Mouse (Mus musculus) heart, embryonic 11.5 days (tissue): ENCODE measurements around the gene Chsy1. TPM values are rescaled to one million over a fixed set of nuclear protein-coding genes. Genes with fewer than 3 reads are reported as not detected.

ENCODE experiments used
- ATAC-seq: fragments of 200-750 bp; cut with Nextera tagmentation; replicated peaks from 2 replicates; pipeline ENCODE4 v1.8.0; 2017; ENCODE audit warnings: moderate library complexity; ENCODE audit not compliant: insufficient number of reproducible peaks, low FRiP score, low TSS enrichment
- H3K27ac ChIP-seq: fragments of 300-500 bp; sonication (generic); 2 replicates; pipeline ENCODE4 v1.5.1; 2014; ENCODE audit warnings: mild to moderate bottlenecking, low read depth, low read length
- H3K27me3 ChIP-seq: fragments of 300-500 bp; sonication (generic); 2 replicates; pipeline ENCODE4 v1.6.1; 2014; ENCODE audit warnings: mild to moderate bottlenecking, low read length, mixed read lengths; ENCODE audit not compliant: control insufficient read depth, insufficient read depth
- H3K36me3 ChIP-seq: fragments of 300-500 bp; sonication (generic); 2 replicates; pipeline ENCODE4 v1.6.1; 2014; ENCODE audit warnings: mild to moderate bottlenecking, low read length, moderate library complexity, mixed read lengths; ENCODE audit not compliant: control insufficient read depth, insufficient read depth
- H3K4me1 ChIP-seq: fragments of 300-500 bp; sonication (generic); 2 replicates; pipeline ENCODE4 v1.6.1; 2014; ENCODE audit warnings: low read length; ENCODE audit not compliant: control insufficient read depth, insufficient read depth
- H3K4me2 ChIP-seq: fragments of 300-500 bp; sonication (generic); 2 replicates; pipeline ENCODE4 v1.6.1; 2014; ENCODE audit warnings: mild to moderate bottlenecking, moderate library complexity
- H3K4me3 ChIP-seq: fragments of 300-500 bp; sonication (generic); 2 replicates; pipeline ENCODE4 v1.5.1; 2014; ENCODE audit warnings: low read depth, low read length
- H3K9ac ChIP-seq: fragments of 300-500 bp; sonication (generic); 2 replicates; pipeline ENCODE4 v1.6.1; 2014; ENCODE audit warnings: mild to moderate bottlenecking, low read depth, low read length, moderate library complexity
- H3K9me3 ChIP-seq: fragments of 300-500 bp; sonication (generic); replicated peaks from 2 replicates; pipeline ENCODE4 v1.6.1; 2016; ENCODE audit warnings: low read length; ENCODE audit not compliant: control insufficient read depth
- WGBS: fragments of 180-500 bp; shearing (Covaris S2); extraction: QIAGEN DNeasy Blood & Tissue Kit; methylation state at CpG from one replicate; pipeline ENCODE4 v1.1.7; 2014; ENCODE audit not compliant: insufficient replicate concordance; 5-methylcytosine and 5-hydroxymethylcytosine counted together
- polyA plus RNA-seq: library from polyadenylated mRNA; unstranded; fragments of >200 nt; fragmentation: Nextera tagmentation; extraction: Ambion mirVana; gene quantifications from 2 replicates; pipeline ENCODE4 v1.2.1, GENCODE M21; 2014

Chsy1 gene
- polyA plus RNA-seq, 1 experiment from 2014 or later: 29.0 TPM

DNA sequence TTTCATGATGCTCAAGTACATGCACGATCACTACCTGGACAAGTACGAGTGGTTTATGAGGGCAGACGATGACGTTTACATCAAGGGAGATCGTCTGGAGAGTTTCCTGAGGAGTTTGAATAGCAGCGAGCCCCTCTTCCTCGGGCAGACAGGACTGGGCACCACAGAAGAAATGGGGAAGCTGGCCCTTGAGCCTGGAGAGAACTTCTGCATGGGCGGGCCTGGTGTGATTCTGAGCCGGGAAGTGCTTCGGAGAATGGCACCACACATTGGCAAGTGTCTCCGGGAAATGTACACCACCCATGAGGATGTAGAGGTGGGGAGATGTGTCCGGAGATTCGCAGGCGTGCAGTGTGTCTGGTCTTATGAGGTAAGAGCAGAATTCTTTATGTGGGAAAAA, 16.1 kb downstream of the Chsy1 start:
- no peak for ATAC-seq
- H3K27me3 ChIP-seq: no peaks in the 10 kb centered on the region
- H3K9ac ChIP-seq: no peak overlapping the region
- H3K4me2 ChIP-seq: no peak overlapping the region
- 89% methylated on average over 14 of the region's 14 CpGs for WGBS
- peaks cover 12% of the 10 kb centered on the region for H3K36me3 ChIP-seq
- H3K9me3 ChIP-seq: no peaks in the 10 kb centered on the region
- H3K4me1 ChIP-seq: peaks cover 27% of the 10 kb centered on the region
- H3K4me3 ChIP-seq: no peak overlapping the region
- H3K27ac ChIP-seq: no peak overlapping the region

DNA sequence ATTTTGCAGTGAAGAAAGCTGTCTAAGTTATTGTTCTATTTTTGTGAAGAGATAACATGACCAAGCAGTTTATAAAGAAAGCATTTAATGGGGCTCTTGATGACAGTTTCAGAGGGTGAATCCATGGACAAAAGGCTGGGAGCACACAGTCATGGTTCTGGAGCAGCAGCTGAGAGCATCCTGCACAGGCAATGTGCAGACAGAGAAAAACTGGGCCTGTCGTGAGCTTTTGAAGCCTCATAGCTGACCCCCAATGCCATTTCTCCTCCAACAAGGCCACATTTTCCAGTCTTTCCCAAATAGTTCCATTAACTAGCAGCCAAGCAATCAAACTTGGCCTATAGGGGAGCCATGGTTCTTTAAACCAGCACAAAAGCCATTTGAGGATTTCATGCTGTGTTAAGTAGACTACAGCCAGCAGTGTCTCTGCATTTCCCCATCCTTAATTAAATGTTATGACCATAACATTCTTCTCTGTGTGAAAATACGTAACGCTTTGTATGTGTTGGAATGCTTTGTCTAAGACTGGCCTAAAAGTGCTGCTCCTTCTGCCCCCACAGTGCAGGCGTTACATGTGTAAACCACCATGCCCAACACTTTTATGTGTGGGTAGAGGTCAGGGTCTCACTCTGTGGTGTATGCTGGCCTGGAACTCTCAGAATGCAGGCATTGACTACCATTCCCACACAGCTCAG, 18.8 kb downstream of the Chsy1 start:
- Histone ChIP-seq H3K27me3 (no peaks in the 10 kb centered on the region), H3K4me1 (peaks cover 22% of the 10 kb centered on the region), H3K27ac (no peak overlapping the region), H3K4me3 (no peak overlapping the region), H3K4me2 (no peak overlapping the region), H3K9ac (no peak overlapping the region), H3K9me3 (no peaks in the 10 kb centered on the region), H3K36me3 (peaks cover 16% of the 10 kb centered on the region)
- no peak for ATAC-seq
- WGBS: 77% methylated on average over 4 of the region's 4 CpGs

DNA sequence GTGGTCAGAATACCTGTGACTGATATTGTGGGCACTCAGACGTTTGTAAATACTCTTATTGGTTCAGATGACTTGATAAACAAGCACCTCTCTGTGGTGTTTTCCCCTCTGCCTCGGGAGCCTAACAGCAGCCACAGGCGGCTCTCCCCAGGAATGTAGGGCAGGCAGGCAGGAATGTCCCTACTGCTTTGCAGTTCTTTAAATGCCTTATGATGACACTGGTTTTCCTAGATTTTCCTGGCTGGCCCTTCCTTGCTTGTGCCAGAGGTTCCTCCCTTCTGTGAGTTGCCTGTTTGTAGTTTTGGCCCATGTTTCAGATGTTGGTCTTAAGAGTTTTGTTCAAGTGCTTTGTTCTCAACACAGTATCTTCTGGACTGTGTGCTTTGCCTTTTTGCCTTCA, 19.5 kb downstream of the Chsy1 start:
- no peak overlapping the region for H3K4me3 ChIP-seq
- ATAC-seq: no peak
- peaks cover 16% of the 10 kb centered on the region for H3K36me3 ChIP-seq
- H3K27me3 ChIP-seq: no peaks in the 10 kb centered on the region
- H3K4me1 ChIP-seq: peaks cover 22% of the 10 kb centered on the region
- 0 out of 2 replicates have a peak overlapping the region, but pooled peaks have one; percentile 17 for H3K27ac ChIP-seq
- 18% methylated on average over 3 of the region's 3 CpGs for WGBS
- H3K9me3 ChIP-seq: no peaks in the 10 kb centered on the region
- H3K9ac ChIP-seq: no peak overlapping the region
- H3K4me2 ChIP-seq: no peak overlapping the region; the same call in 1 of the 2 replicates

DNA sequence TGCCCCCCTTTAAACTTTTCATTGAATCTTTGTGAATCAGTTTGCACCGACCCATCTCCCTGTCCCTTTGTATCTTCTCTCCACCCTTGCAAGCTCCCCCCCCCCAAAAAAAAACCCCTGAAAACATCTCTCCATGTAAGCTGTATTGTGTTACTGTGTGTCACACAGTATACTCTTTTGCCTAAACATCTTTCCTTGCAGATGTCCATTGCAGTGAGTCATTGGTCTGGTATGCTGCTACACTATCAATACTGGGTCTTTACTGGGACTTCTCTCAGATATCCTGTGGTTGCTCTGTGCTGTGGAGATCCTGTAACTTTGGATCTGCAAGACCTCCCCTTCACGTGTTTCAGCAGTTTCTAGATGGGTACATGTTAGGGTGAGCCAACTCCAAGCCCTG, 21.0 kb downstream of the Chsy1 start:
- Histone ChIP-seq H3K4me3 (no peak overlapping the region), H3K9ac (no peak overlapping the region), H3K36me3 (peaks cover 15% of the 10 kb centered on the region), H3K4me1 (peaks cover 25% of the 10 kb centered on the region), H3K27me3 (no peaks in the 10 kb centered on the region), H3K9me3 (no peaks in the 10 kb centered on the region), H3K4me2 (no peak overlapping the region; the same call in 1 of the 2 replicates), H3K27ac (no peak overlapping the region)
- ATAC-seq: no peak
- 67% methylated on average over 2 of the region's 2 CpGs for WGBS

DNA sequence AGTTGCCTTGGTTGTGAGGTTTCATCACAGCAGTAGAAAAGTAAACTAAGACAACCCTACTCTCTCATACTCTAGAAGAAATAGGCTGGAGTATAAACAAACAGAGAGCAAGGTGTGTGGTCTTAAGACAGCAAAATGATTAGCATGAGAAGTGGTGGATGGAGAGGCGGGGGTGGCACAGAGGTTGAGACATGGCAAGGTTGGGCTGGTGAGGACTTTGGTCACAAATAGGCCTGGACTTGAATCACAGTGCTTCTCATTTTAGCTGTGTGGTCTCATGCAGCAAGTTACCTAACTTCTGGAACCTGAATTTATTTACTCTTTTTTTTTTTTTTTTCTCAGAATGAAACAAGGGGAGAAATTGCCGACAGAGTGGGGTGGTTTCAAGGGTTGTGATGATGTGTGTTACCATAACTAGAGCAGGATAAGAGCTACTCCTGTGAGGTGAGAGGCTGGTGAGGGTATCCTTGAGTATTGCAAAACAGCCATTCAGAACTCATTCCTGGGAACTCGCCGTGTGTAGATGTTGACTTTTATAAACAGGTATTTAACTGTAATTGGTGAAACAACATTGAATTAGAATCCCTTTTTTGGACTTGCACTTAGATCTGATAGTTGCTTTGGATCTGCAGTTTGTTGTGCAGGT, 22.6 kb downstream of the Chsy1 start:
- Histone ChIP-seq H3K27me3 (no peaks in the 10 kb centered on the region), H3K36me3 (peaks cover 4% of the 10 kb centered on the region), H3K4me2 (no peak overlapping the region), H3K9ac (no peak overlapping the region), H3K9me3 (no peaks in the 10 kb centered on the region), H3K4me1 (peaks cover 25% of the 10 kb centered on the region), H3K27ac (no peak overlapping the region), H3K4me3 (no peak overlapping the region)
- WGBS: 87% methylated on average over 4 of the region's 4 CpGs
- ATAC-seq: no peak

DNA sequence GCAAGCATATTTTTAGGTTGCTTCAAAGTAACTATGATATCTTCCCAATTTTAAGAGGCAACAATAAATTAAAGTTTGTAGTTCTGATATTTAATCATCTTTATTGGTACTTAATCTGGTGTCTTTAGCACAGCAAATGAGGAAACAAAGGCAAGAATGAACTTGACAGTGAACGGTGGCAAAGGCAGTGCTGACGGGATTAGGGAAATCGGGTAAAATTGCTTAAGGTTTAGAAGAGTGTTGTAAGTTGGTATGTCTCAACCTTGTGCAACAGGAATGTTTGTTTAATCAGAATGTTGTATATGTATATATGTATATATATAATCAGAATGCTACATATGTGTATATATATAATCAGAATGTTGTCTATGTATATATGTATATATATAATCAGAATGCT, 24.8 kb downstream of the Chsy1 start:
- H3K4me1 ChIP-seq: peaks cover 13% of the 10 kb centered on the region
- H3K4me3 ChIP-seq: no peak overlapping the region
- H3K36me3 ChIP-seq: peaks cover 4% of the 10 kb centered on the region
- H3K27ac ChIP-seq: no peak overlapping the region
- WGBS: 90% methylated on average over 3 of the region's 3 CpGs
- no peaks in the 10 kb centered on the region for H3K27me3 ChIP-seq
- no peaks in the 10 kb centered on the region for H3K9me3 ChIP-seq
- H3K4me2 ChIP-seq: no peak overlapping the region
- H3K9ac ChIP-seq: no peak overlapping the region
- no peak for ATAC-seq

DNA sequence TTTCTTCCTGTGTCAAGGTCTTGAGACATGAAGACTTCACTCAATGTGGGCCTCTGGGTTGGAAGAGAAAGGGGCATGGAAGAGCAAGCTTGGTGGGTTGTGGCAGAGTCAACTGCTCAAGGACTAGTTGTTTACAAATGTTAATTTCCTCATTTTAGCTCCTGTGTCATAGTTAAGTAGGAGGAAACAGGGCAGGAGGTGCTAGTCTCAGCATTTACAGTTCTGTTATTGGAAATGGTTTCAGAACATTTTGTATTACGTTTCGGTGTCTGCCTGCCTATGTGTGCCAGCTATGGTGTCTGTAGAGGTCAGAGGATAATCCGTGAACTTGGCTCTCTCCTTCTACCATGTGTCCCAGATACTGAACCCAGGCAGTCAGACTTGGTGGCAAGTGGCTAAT, 26.3 kb downstream of the Chsy1 start:
- Histone ChIP-seq H3K4me3 (no peak overlapping the region), H3K9me3 (no peaks in the 10 kb centered on the region), H3K4me2 (no peak overlapping the region), H3K36me3 (peaks cover 4% of the 10 kb centered on the region), H3K4me1 (peaks cover 7% of the 10 kb centered on the region), H3K27ac (no peak overlapping the region), H3K27me3 (no peaks in the 10 kb centered on the region), H3K9ac (no peak overlapping the region)
- no peak for ATAC-seq
- 89% methylated on average over 3 of the region's 3 CpGs for WGBS

DNA sequence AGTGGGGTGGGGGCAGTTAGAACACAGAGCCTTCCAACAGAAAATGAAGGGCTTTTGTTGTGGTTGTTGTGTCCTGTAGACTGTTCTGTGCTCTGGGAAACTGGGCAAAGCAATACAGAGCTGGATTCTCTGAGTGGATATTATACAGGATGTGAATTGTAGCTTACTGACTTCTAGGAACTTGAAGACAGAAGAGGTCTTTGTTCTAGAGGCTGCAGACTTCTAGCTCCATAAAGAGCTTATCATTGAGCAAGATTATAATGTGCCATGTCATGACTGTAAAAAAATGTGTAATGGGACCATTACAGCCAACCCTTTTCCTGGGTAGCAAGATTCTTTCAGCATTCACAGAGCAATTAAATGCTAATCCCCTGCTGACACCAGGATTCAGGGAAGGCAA, 26.9 kb downstream of the Chsy1 start:
- Histone ChIP-seq H3K9ac (no peak overlapping the region), H3K27ac (no peak overlapping the region), H3K27me3 (no peaks in the 10 kb centered on the region), H3K9me3 (no peaks in the 10 kb centered on the region), H3K4me3 (no peak overlapping the region), H3K4me2 (no peak overlapping the region), H3K36me3 (peaks cover 4% of the 10 kb centered on the region), H3K4me1 (peaks cover 7% of the 10 kb centered on the region)
- no peak for ATAC-seq

DNA sequence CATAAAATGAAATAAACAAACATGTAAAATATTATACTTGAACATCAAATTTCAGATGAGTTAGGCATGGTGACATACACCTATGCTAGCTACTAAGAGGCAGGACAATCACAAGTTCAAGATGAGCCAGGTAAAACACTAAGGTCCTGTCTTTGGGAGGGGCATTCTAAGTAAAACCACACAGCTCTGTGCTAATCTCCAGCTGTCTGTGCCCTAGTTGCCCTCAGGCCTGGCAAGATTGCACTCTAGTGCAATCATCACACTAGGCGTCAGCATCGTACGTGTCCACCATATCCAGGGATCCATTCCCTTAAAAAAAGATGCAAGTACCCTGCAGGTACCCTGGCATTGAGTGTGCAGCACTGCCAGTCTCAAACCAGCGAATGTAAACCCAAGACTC, 28.0 kb downstream of the Chsy1 start:
- Histone ChIP-seq H3K27ac (no peak overlapping the region), H3K4me3 (no peak overlapping the region), H3K36me3 (no peaks in the 10 kb centered on the region), H3K4me2 (no peak overlapping the region), H3K9me3 (no peaks in the 10 kb centered on the region), H3K27me3 (no peaks in the 10 kb centered on the region), H3K4me1 (peaks cover 7% of the 10 kb centered on the region), H3K9ac (no peak overlapping the region)
- WGBS: 94% methylated on average over 4 of the region's 4 CpGs
- ATAC-seq: no peak
